Mouse (Mus musculus): ENCODE measurements around the gene Gm49320.

DNA sequence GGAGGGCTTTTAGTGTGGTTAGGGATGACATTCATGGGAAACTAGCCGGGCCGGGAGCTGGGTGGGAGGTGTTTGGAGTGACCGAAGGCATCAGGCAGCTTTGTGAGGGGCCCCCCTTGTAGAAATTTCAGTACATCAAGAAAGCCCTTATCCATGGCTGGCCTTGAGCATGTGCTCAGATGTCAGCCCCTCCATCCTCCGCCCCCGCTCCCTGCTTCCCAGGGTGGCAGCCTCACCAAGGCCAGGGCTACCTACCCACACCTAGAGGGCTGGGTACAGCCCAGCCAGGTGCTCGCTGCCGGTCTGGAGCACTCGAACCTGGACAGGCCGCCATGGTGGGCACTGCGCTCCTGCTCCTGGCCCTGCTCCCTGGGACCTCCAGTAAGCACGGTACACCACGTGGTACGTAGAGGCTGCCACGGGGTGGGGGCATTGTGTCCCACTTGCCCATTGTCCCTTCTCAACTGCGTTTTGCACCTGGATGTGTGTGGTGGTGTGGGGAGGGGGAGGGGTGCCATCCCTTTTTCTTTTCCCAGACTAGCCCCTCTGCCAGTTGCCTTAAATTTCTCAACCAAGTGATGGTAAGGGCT lies 9.4 kb downstream of the Gm49320 start, which contains the start of gene Tgfbr3l:
- TF ChIP-seq CTCF (conservative IDR thresholded peaks at IDR 0.05; ENCODE audit: low read length) (no peak), POU5F1 (IDR thresholded peaks at IDR 0.05; ENCODE audit: borderline replicate concordance, low read length) (no peak)

Measured in E14TG2a.4 (cell line).